Mouse (Mus musculus): ENCODE measurements at regions not wholly inside any gene's neighbourhood (a gene's known extent, or its start where the extent isn't known, plus 50 kb on each side); places are given as distances from the start of the nearest gene placed in this dataset.
"Not testable (repeated sequence)": the region's sequence is repeated elsewhere in the genome, so short reads cannot be mapped to it uniquely, and the experiment has no call there.

GRCm38 (mm10) chr9:11920251-11920650 lies 1015.7 kb upstream of the Cntn5 start:
- peak; percentile 15 for DNase-seq (ENCODE audit: low read depth, low spot score)
- TF ChIP-seq ZC3H11A (IDR thresholded peaks at IDR 0.05; ENCODE audit: borderline replicate concordance, low read depth, low read length): no peak
- TF ChIP-seq MAFK (IDR thresholded peaks at IDR 0.05; ENCODE audit: insufficient read depth, low read depth, low read length): no peak
- TF ChIP-seq ZNF384 (IDR thresholded peaks at IDR 0.05; ENCODE audit: low read depth, low read length): no peak
- TF ChIP-seq CHD2 (IDR thresholded peaks at IDR 0.05; ENCODE audit: low read depth, low read length): no peak
- no peak for TF ChIP-seq HCFC1 (IDR thresholded peaks at IDR 0.05; ENCODE audit: borderline replicate concordance, insufficient read depth, low read length)
- no peak overlapping the region for H3K4me3 ChIP-seq (ENCODE audit: insufficient read depth in 1 of 2, low read depth in 1 of 2, low read length in 2 of 2, poor library complexity in 1 of 2, severe bottlenecking in 1 of 2)
- no peak overlapping the region for H3K27ac ChIP-seq (ENCODE audit: insufficient read depth, low read depth, low read length, poor library complexity, severe bottlenecking)
- H3K9me3 ChIP-seq (ENCODE audit: control insufficient read depth, insufficient read depth, low read depth, low read length): no peaks in the 10 kb centered on the region
- no peaks in the 10 kb centered on the region for H3K36me3 ChIP-seq (ENCODE audit: control insufficient read depth, insufficient read depth, low read length, poor library complexity, severe bottlenecking)
- in situ Hi-C loops (cut with MboI; ENCODE audit: low sequenced_read_pairs in 2 of 2, unreplicated experiment in 2 of 2): no loop called here
- H3K4me1 ChIP-seq (ENCODE audit: control insufficient read depth in 2 of 2, insufficient read depth in 2 of 2, low read length in 2 of 2, poor library complexity in 1 of 2): peaks cover 2 to 4% of the 10 kb centered on the region in 2 experiments; a peak in 1 of 4 replicates
- H3K9ac ChIP-seq (ENCODE audit: insufficient read depth, low read depth, low read length, poor library complexity, severe bottlenecking): no peak overlapping the region

- TF ChIP-seq CHD2 (IDR thresholded peaks at IDR 0.05; ENCODE audit: low read depth, low read length) (no peak), MAFK (IDR thresholded peaks at IDR 0.05; ENCODE audit: insufficient read depth, low read depth, low read length) (no peak), ZNF384 (IDR thresholded peaks at IDR 0.05; ENCODE audit: low read depth, low read length) (no peak), ZC3H11A (IDR thresholded peaks at IDR 0.05; ENCODE audit: borderline replicate concordance, low read depth, low read length) (no peak), HCFC1 (IDR thresholded peaks at IDR 0.05; ENCODE audit: borderline replicate concordance, insufficient read depth, low read length) (no peak)
- in situ Hi-C loops (cut with MboI; ENCODE audit: low sequenced_read_pairs in 2 of 2, unreplicated experiment in 2 of 2): no loop called here
- no peaks in the 10 kb centered on the region for H3K4me1 ChIP-seq (ENCODE audit: control insufficient read depth in 2 of 2, insufficient read depth in 2 of 2, low read length in 2 of 2, poor library complexity in 1 of 2)
- DNase-seq (ENCODE audit: low read depth, low spot score): no peak
- no peak overlapping the region for H3K9ac ChIP-seq (ENCODE audit: insufficient read depth, low read depth, low read length, poor library complexity, severe bottlenecking)
- no peaks in the 10 kb centered on the region for H3K36me3 ChIP-seq (ENCODE audit: control insufficient read depth, insufficient read depth, low read length, poor library complexity, severe bottlenecking)
- no peak overlapping the region for H3K27ac ChIP-seq (ENCODE audit: insufficient read depth, low read depth, low read length, poor library complexity, severe bottlenecking)
- H3K9me3 ChIP-seq (ENCODE audit: control insufficient read depth, insufficient read depth, low read depth, low read length): no peaks in the 10 kb centered on the region
- H3K4me3 ChIP-seq (ENCODE audit: insufficient read depth in 1 of 2, low read depth in 1 of 2, low read length in 2 of 2, poor library complexity in 1 of 2, severe bottlenecking in 1 of 2): no peak overlapping the region
Measured at GRCm38 (mm10) chr9:11898232-11898631, 993.7 kb upstream of the Cntn5 start.

GRCm38 (mm10) chr9:11885784-11886183 lies 981.2 kb upstream of the Cntn5 start:
- Histone ChIP-seq H3K9ac (ENCODE audit: insufficient read depth, low read depth, low read length, poor library complexity, severe bottlenecking) (no peak overlapping the region), H3K4me1 (ENCODE audit: control insufficient read depth in 2 of 2, insufficient read depth in 2 of 2, low read length in 2 of 2, poor library complexity in 1 of 2) (no peaks in the 10 kb centered on the region), H3K36me3 (ENCODE audit: control insufficient read depth, insufficient read depth, low read length, poor library complexity, severe bottlenecking) (no peaks in the 10 kb centered on the region), H3K9me3 (ENCODE audit: control insufficient read depth, insufficient read depth, low read depth, low read length) (no peaks in the 10 kb centered on the region), H3K4me3 (ENCODE audit: insufficient read depth in 1 of 2, low read depth in 1 of 2, low read length in 2 of 2, poor library complexity in 1 of 2, severe bottlenecking in 1 of 2) (no peak overlapping the region), H3K27ac (ENCODE audit: insufficient read depth, low read depth, low read length, poor library complexity, severe bottlenecking) (no peak overlapping the region)
- TF ChIP-seq ZNF384 (IDR thresholded peaks at IDR 0.05; ENCODE audit: low read depth, low read length): no peak
- no peak for TF ChIP-seq ZC3H11A (IDR thresholded peaks at IDR 0.05; ENCODE audit: borderline replicate concordance, low read depth, low read length)
- TF ChIP-seq CHD2 (IDR thresholded peaks at IDR 0.05; ENCODE audit: low read depth, low read length): no peak
- TF ChIP-seq HCFC1 (IDR thresholded peaks at IDR 0.05; ENCODE audit: borderline replicate concordance, insufficient read depth, low read length): no peak
- TF ChIP-seq MAFK (IDR thresholded peaks at IDR 0.05; ENCODE audit: insufficient read depth, low read depth, low read length): no peak
- in situ Hi-C loops (cut with MboI; ENCODE audit: low sequenced_read_pairs in 2 of 2, unreplicated experiment in 2 of 2): no loop called here
- DNase-seq (ENCODE audit: low read depth, low spot score): no peak

GRCm38 (mm10) chr9:11872059-11872458 lies 967.5 kb upstream of the Cntn5 start:
- no peaks in the 10 kb centered on the region for H3K36me3 ChIP-seq (ENCODE audit: control insufficient read depth, insufficient read depth, low read length, poor library complexity, severe bottlenecking)

GRCm38 (mm10) chr9:11871489-11871888 lies 966.9 kb upstream of the Cntn5 start:
- no peak overlapping the region for H3K27ac ChIP-seq (ENCODE audit: insufficient read depth, low read depth, low read length, poor library complexity, severe bottlenecking)
- no peak overlapping the region for H3K9ac ChIP-seq (ENCODE audit: insufficient read depth, low read depth, low read length, poor library complexity, severe bottlenecking)
- no peaks in the 10 kb centered on the region for H3K9me3 ChIP-seq (ENCODE audit: control insufficient read depth, insufficient read depth, low read depth, low read length)
- in situ Hi-C loops (cut with MboI; ENCODE audit: low sequenced_read_pairs in 2 of 2, unreplicated experiment in 2 of 2): no loop called here
- TF ChIP-seq MAFK (IDR thresholded peaks at IDR 0.05; ENCODE audit: insufficient read depth, low read depth, low read length) (no peak), ZC3H11A (IDR thresholded peaks at IDR 0.05; ENCODE audit: borderline replicate concordance, low read depth, low read length) (no peak), HCFC1 (IDR thresholded peaks at IDR 0.05; ENCODE audit: borderline replicate concordance, insufficient read depth, low read length) (no peak), ZNF384 (IDR thresholded peaks at IDR 0.05; ENCODE audit: low read depth, low read length) (no peak), CHD2 (IDR thresholded peaks at IDR 0.05; ENCODE audit: low read depth, low read length) (no peak)
- no peaks in the 10 kb centered on the region for H3K36me3 ChIP-seq (ENCODE audit: control insufficient read depth, insufficient read depth, low read length, poor library complexity, severe bottlenecking)
- no peak for DNase-seq (ENCODE audit: low read depth, low spot score)
- H3K4me3 ChIP-seq (ENCODE audit: insufficient read depth in 1 of 2, low read depth in 1 of 2, low read length in 2 of 2, poor library complexity in 1 of 2, severe bottlenecking in 1 of 2): no peak overlapping the region
- H3K4me1 ChIP-seq (ENCODE audit: control insufficient read depth in 2 of 2, insufficient read depth in 2 of 2, low read length in 2 of 2, poor library complexity in 1 of 2): no peaks in the 10 kb centered on the region

More at GRCm38 (mm10) chr9:11872059-11872458, 967.5 kb upstream of the Cntn5 start:
- no peak overlapping the region for H3K9ac ChIP-seq (ENCODE audit: insufficient read depth, low read depth, low read length, poor library complexity, severe bottlenecking)
- H3K4me3 ChIP-seq (ENCODE audit: insufficient read depth in 1 of 2, low read depth in 1 of 2, low read length in 2 of 2, poor library complexity in 1 of 2, severe bottlenecking in 1 of 2): no peak overlapping the region
- H3K27ac ChIP-seq (ENCODE audit: insufficient read depth, low read depth, low read length, poor library complexity, severe bottlenecking): no peak overlapping the region
- H3K9me3 ChIP-seq (ENCODE audit: control insufficient read depth, insufficient read depth, low read depth, low read length): no peaks in the 10 kb centered on the region
- in situ Hi-C loops (cut with MboI; ENCODE audit: low sequenced_read_pairs in 2 of 2, unreplicated experiment in 2 of 2): no loop called here
- DNase-seq (ENCODE audit: low read depth, low spot score): no peak
- TF ChIP-seq CHD2 (IDR thresholded peaks at IDR 0.05; ENCODE audit: low read depth, low read length) (no peak), ZC3H11A (IDR thresholded peaks at IDR 0.05; ENCODE audit: borderline replicate concordance, low read depth, low read length) (no peak), HCFC1 (IDR thresholded peaks at IDR 0.05; ENCODE audit: borderline replicate concordance, insufficient read depth, low read length) (no peak), MAFK (IDR thresholded peaks at IDR 0.05; ENCODE audit: insufficient read depth, low read depth, low read length) (no peak), ZNF384 (IDR thresholded peaks at IDR 0.05; ENCODE audit: low read depth, low read length) (no peak)
- no peaks in the 10 kb centered on the region for H3K4me1 ChIP-seq (ENCODE audit: control insufficient read depth in 2 of 2, insufficient read depth in 2 of 2, low read length in 2 of 2, poor library complexity in 1 of 2)

- H3K4me3 ChIP-seq (ENCODE audit: insufficient read depth in 1 of 2, low read depth in 1 of 2, low read length in 2 of 2, poor library complexity in 1 of 2, severe bottlenecking in 1 of 2); H3K9me3 ChIP-seq (ENCODE audit: control insufficient read depth, insufficient read depth, low read depth, low read length); H3K36me3 ChIP-seq (ENCODE audit: control insufficient read depth, insufficient read depth, low read length, poor library complexity, severe bottlenecking); H3K27ac ChIP-seq (ENCODE audit: insufficient read depth, low read depth, low read length, poor library complexity, severe bottlenecking); DNase-seq (ENCODE audit: low read depth, low spot score); H3K4me1 ChIP-seq (ENCODE audit: control insufficient read depth in 2 of 2, insufficient read depth in 2 of 2, low read length in 2 of 2, poor library complexity in 1 of 2); in situ Hi-C loops (cut with MboI; ENCODE audit: low sequenced_read_pairs in 2 of 2, unreplicated experiment in 2 of 2); H3K9ac ChIP-seq (ENCODE audit: insufficient read depth, low read depth, low read length, poor library complexity, severe bottlenecking): not testable (repeated sequence)
Measured at GRCm38 (mm10) chr9:11848692-11849091, 944.1 kb upstream of the Cntn5 start.

All from ES-E14 (cell line).